Mouse (Mus musculus): ENCODE measurements around the gene Kctd2. TPM values are rescaled to one million over a fixed set of nuclear protein-coding genes. Genes with fewer than 3 reads are reported as not detected.
"Not testable (repeated sequence)": the region's sequence is repeated elsewhere in the genome, so short reads cannot be mapped to it uniquely, and the experiment has no call there.

Gene Kctd2
- total RNA-seq, 4 experiments from 2014 or later, result 63.2 to 74.5 (median 72.3) TPM

DNA sequence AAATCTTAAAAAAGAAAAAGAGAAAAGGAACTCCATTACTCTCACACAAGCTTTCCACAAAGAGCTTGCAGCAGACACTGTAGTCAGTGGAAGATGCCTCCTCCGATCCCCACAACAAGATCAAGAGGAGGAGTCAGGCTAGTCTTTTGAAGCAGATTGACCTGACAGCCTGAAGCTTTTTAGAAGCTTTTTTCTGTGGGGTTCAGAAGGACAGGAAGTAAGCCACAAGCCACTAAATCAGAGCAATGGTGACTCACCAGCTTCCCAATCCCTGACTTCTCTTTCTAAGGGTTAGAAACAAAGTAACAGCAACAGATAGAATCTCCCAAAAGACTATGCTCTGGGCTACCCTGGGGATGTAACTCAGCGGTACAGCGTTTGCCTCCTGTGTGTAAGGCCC, 19.4 kb downstream of the Kctd2 start:
- DNase-seq (ENCODE audit: low spot score in 2 of 2), result no peak

DNA sequence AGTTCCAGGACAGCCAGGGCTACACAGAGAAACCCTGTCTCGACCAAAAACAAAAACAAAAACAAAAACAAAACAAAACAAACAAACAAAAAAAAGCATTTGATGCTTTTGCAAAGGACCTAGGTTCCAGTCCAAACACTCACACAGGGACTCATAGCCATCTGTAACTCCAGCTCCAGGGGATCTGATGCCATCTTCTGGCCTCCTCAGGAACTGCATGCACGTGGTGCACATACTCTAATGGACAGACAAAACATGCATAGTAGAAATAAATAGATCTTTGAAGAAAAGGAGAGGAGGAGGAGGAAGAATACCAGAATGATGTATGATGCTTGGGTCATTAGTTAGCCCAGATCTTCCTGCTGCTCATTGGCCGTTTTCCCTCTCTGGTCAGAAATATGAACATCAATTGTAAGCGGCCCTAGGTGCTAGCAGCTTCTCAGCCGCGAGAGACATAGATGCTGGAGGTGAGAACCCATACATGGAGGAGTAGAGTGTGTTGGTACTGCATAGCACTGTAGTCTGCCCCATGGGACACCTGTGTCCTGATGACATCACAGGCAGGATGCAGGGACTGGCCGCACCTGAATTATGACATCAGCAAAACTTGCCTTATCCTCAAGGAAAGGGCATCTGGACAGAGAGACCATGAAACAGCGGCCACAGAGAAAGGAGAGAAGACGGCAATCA, 20.1 kb downstream of the Kctd2 start, which contains the start of gene Trim80:
Gene Trim80 (plus strand): TSS at position 640 of the 690 bp plus-strand sequence.
- DNase-seq (ENCODE audit: low spot score in 2 of 2), result no peak

DNA sequence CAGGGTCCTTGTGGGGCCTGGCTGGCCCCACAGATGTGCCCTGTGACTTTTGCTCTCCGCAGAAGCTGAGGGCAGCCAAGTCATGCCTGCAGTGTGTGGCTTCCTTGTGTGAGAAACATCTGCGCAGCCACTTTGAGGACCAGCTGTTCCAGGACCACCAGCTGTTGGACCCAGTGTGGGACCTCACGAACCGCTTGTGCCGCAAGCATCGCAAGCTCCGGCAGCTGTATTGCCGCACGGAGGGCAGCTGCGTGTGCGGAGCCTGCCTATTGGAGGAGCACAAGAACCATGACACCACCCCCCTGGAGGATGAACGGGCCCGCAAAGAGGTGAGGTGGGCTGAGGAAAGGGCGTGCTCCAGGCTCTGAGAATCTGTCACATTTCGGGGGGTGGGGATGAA, 21.5 kb downstream of the Kctd2 start:
- DNase-seq (ENCODE audit: low spot score in 2 of 2), result no peak

DNA sequence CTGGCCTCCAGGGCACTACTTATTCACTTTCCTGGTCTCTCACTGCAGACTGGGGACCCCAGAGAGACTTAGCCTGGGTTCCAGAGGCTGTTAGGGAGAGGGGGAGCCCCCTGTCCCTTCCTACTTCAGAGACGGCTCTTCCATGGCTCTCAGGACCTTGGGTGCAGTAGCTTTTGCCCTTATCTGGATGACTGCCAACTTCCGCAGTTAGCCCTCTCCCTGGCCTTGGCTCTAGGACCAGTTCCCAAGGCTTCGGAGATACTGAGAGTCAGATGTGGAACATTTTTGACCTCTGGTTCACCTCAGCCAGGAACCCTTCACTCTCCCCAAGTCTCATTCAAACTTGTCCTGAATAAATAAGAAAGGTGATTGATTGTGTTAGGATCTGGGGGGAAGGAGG, 27.0 kb downstream of the Kctd2 start:
- no peak for DNase-seq (ENCODE audit: low spot score in 2 of 2)

DNA sequence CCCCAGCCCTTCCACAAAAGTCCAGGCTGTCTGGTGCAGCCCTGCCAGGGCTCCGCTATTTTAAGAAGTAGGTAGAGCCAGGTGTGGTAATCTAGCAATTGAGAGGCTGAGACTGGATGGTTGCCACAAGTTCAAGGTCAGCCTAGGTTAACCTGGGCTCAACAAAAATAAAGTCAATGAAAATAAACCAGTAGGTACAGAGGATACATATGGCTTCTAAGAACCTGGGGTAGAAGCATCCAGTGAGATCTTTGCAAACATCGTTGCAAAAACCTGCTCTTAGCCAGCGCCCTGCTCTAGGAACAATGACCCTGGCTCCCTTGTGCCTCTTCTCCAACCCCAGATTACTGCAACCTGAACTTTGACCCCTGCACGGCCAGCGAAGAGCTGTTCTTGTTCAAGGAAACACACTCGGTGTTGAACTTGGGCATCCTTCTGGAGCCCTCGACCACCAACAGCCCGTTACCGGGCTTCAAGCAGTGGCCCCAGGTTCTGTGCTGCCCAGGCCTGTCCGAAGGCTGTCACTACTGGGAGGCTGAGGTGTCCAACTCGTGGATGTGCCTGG, 27.5 kb downstream of the Kctd2 start:
- DNase-seq (ENCODE audit: low spot score in 2 of 2), result no peak

DNA sequence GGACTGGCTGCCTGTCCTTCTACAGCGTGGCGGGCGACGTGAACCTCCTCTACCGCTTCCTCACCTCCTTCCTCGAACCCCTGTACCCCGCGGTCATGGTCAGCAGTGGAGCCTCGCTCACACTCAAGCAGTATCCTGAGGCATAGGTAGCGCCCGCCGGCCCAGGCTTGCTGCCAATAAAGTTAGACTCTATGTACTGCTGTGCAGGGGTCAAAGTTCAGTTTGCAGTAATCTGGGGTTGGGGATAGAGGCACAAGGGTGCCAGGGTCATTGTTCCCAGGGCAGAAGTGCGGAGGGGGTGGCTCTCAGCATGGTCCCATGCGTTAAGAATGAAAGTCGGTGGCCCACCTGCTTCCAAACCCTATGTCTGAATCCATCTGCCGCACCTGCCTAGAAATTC, 28.1 kb downstream of the Kctd2 start:
- DNase-seq (ENCODE audit: low spot score in 2 of 2), result no peak

DNA sequence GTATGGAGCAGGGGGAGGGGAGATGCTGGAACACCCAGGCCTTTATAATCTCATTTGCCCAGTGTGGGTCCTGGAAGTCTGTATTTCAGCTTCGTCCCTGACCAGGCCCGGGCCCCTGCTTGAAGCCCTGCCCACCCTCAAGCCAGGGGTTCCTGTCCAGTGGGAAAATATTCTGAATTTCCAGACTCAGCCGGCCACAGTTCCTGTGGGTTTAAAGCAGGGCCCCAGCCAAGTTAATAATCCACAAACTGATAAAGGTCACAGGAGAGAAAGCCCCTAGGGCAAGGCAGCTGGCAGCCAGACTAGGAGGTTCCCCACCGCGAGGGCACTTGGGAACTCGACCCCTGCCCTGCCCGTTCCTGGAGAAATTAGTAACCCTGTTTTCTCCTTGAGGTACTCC, 29.1 kb downstream of the Kctd2 start:
- no peak for DNase-seq (ENCODE audit: low spot score in 2 of 2)

DNA sequence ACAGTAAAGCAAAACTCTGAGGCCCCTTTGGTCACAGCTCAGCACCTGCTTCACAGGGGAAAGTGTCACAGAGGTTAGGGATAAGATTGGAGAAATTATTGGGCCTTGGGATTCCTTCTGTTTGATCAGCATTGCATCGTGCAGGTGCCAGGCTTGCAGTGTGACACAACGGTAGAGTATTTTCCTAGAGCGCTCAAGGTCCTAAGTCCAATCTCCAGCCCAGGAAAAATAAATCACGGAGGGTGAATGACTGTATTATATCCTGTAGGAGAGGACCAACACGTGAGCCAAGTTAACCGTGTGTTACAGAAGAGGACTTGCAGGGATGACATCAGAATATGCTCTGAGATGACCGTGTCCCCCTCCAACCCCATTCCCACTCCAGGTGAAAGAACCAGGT, 30.2 kb downstream of the Kctd2 start:
- DNase-seq (ENCODE audit: low spot score in 2 of 2), result no peak

DNA sequence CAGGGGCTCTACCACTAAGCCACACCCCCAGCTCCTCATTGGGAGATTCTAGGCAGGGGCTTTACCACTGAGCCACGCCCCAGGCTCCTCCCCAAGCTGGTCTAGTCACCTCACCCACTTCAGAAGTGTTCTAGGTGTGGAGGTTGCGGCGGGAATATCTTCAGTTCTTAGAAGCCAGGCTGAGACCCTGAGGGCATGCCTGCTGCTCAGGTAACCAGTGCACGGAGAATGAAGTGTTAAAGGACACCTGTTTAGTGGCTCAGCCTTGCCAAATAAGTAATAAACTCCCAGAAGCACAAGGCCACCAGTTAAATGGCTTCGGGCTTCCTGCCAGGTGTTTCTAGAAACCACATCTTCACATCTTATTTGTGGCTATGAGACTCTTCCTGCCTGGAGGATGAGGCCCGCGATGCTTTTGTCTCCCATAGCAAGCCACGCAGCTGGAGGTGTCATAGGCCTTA, 31.9 kb downstream of the Kctd2 start:
- DNase-seq (ENCODE audit: low spot score in 2 of 2), result no peak

DNA sequence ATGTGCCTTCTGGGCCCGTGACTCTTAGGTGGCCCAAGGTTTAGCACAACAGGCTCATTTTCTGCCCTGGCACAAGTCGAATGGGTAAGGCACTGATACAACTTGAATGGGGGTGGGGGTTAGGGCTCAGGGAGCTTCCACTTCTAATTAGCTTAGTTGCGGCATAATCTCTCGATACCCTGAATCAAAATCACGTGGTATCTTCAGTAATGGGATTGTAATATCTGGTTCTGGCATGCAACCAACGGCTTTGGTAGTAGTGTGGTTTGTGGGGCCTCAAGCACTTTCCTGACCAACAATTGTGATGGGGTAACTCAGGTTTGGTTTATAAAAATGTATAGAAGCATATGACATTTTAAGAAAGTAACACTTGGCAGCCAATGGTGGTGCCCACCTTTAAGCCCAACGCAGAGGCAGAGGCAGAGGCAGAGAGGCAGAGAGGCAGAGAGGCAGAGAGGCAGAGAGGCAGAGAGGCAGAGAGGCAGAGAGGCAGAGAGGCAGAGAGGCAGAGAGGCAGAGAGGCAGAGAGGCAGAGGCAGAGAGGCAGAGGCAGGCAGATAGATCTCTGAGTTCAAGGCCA, 32.4 kb downstream of the Kctd2 start:
- no peak for DNase-seq (ENCODE audit: low spot score in 2 of 2)

DNA sequence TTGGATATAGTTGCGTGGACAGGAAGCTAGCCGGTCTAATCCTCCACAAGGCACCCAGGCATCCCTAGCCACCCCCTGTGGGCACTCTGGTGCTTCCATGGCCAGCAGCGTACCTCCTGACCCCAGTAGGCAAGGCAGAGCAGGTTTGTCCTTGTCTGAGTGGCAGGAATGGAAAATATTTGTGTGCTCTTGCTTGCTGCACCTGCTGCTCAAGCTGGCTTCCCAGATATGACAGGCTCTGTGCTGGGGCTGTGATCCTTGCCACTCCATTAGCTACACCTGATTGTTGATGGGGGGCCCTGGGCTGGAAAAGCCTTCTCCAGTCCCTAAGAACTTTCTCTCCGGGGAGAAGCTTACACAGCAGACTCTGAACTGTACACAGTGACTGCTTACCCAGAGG, 33.4 kb downstream of the Kctd2 start:
- DNase-seq (ENCODE audit: low spot score in 2 of 2), result no peak

DNA sequence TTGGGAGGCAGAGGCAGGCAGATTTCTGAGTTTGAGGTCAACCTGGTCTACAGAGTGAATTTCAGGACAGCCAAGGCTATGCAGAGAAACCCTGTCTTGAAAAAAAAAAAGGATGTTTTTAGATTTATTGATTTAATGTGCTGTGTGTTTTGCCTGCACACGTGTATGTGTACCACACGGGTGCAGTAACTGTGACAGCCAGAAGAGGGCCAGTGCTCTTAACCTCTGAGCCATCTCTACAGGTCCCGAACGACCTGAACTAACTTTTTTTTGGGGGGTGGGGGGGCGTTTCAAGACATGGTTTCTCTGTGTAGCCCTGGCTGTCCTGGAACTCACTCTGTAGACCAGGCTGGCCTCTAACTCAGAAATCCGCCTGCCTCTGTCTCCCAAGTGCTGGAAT, 34.9 kb downstream of the Kctd2 start:
- DNase-seq (ENCODE audit: low spot score in 2 of 2), result not testable (repeated sequence)

DNA sequence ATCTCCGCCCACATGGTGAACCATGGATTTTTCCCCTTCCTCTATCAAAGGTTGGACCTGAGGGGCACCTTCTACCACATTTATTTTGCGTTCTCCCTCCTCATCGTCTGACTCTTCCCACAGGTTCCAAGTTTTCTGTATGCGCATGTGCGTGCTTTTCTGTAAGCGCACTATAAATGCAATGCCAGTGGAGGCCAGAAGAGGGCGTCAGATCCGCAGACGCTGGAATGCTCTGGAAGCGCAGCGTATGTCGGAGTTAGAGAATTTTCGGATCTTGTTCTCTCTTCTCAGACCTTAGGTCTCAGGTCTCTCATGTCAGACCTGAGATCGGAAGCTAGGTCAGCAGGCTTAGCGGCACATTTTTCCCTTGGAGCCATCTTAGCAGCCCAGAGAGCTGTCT, 35.7 kb downstream of the Kctd2 start:
- no peak for DNase-seq (ENCODE audit: low spot score in 2 of 2)

DNA sequence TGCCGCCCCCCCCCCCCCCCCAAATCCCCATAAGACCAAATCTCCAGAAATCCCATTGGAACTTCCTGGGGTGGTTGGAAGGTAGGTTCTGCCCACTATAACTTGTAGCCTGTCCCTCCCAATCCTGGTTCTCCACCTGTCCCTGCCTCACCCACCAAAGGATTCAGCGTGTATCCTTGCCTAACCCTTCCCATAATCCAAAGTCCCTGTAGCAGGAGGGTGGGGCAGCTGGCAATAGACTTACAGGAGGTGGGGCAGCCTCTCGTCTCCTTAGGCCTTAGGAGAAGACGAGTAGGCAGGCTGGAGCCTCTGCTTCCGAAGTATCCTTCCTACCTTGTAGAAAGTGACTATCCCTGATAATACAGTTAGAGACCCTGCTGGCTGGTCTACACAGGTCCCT, 36.3 kb downstream of the Kctd2 start:
- DNase-seq (ENCODE audit: low spot score in 2 of 2), result no peak

DNA sequence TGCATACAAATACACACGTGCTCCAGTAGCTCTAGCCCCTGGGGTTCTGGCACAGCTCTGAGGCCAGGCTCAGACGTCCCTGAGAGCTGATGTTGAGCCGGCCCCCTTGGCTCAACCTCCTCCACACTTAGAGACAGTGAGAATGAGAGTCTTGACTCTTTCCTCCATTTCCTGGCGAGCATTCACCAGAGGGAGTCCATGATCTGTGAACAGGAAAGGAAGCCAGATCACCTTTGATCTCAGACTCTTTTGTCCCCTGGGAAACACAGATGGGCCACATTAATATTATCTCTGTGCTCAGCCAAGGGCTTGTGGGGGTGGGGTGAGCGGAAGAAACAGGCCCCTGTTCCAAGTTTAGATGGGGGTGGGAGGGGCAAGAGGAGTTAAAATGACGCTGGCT, 37.5 kb downstream of the Kctd2 start:
- DNase-seq (ENCODE audit: low spot score in 2 of 2), result no peak

DNA sequence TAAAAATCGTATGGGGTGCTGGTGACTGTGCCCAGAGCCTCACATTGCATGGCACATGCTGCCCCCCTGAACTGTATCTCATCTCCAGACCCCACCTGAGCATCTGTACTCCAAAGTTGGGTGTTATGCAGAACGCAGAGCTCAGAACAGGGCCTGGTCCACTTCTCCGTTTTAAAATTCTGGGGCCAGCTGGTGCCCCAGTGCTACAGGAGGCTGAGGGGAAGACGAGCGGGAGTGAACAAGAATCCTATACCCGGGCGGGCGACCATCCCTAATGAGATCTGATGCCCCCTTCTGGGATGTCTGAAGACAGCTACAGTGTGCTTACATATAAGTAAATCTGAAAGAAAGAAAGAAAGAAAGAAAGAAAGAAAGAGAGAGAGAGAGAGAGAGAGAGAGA, 41.0 kb downstream of the Kctd2 start:
- DNase-seq (ENCODE audit: low spot score in 2 of 2), result no peak

DNA sequence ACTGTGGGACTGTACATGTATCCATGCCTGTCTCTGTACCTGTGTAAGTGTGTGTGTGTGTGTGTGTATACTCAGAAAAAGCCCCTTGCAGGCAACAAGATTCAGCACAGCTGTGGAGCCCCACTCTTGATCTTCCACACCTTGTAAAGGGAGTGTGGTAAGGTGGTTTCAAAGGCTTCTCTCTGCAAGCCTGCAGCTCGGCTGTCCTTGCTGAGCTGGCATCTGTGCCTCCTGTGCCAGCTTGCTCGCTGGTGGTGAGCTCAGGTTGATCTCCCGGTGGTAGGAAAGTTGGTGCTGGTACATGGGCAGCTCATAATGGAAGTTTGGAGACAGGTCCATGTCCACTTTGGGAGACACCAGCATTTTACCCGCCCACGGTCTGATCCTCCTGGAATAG, 41.9 kb downstream of the Kctd2 start:
- DNase-seq (ENCODE audit: low spot score in 2 of 2), result no peak

DNA sequence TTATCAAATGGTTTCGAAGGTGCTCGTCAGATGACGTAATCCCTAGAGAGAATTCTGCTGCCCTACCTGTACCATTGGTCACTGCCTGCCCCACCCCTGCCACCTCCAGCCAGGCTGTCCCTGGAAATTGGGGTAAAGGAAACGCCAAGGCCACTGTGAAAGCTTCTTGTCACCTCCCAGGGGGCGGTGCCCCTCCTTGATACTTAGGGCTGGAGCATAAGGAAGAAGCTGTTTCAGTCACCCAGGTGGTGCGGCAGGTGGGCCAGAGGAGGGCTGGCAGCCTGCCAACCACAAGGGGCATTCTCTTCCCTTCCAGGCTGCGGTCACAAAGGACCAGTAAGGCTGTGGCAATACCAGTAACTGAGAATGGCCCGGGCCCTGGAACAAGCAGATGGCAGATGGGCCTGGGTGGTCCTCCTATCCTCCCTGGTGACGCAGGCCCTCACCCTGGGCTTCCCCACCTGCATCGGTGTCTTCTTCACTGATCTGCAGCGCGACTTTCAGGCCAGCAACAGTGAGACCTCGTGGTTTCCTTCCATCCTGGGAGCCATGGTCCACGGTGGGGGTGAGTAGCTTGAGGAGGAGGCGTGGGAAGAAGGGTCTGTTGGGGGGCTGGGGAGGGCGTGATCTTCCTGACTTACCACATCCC, 42.4 kb downstream of the Kctd2 start, which contains the start of gene Slc16a5:
Gene Slc16a5 (plus strand): TSS at position 232 of the 649 bp plus-strand sequence.
- no peak for DNase-seq (ENCODE audit: low spot score in 2 of 2)

DNA sequence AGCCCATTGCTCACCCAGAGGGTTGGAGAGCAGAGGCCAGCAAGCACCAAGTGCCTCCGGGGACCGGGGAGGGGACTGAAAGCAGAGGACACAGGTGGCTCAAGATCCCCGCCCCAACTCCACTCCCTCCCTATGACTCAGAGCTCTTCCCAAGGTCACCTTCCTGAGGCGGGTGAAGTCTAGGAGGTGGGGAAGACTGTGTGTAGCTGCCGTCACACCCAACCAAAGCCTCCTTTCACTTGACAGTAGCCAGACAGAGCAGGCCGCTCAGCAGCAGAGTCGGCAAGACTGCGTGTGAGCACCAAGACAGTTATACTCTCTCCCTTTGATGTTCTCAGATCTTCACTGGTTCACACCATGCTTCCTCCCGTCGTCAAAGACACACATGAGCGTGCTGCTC, 43.5 kb downstream of the Kctd2 start:
- DNase-seq (ENCODE audit: low spot score in 2 of 2), result no peak

DNA sequence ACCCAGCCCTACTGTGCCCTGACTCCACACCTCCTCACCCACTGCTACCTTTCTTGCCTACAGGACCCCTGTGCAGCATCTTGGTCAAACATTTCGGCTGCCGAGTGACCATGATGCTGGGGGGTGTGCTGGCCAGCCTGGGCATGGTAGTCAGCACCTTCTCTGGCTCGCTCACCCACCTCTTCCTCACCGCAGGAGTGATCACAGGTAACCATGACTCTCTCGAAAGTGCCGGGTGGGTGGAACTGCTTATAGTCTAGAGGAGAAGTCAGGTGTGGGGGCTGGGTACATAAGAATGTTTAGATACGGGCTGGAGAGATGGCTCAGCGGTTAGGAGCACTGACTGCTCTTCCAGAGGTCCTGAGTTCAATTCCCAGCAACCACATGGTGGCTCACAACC, 44.9 kb downstream of the Kctd2 start:
- no peak for DNase-seq (ENCODE audit: low spot score in 2 of 2)

DNA sequence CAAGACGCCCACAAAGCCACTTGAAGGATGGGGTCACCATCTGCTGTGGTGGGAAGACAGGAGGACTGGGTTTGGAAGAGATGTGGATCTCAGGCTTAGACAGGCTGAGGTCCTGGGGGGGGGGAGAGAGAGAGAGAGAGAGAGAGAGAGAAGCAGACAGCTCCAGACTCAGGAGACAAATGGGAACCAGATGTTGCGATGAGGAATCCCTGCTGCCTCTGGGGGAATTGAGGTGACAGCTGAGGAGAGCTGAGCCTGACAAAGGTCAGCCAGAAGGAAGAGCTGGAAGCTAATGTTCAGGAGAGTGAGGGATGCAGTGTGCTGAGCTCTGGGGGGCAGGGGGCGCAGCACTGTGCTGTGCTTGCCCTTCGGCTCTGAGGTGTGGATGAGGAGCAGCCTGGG, 47.3 kb downstream of the Kctd2 start:
- no peak for DNase-seq (ENCODE audit: low spot score in 2 of 2)

DNA sequence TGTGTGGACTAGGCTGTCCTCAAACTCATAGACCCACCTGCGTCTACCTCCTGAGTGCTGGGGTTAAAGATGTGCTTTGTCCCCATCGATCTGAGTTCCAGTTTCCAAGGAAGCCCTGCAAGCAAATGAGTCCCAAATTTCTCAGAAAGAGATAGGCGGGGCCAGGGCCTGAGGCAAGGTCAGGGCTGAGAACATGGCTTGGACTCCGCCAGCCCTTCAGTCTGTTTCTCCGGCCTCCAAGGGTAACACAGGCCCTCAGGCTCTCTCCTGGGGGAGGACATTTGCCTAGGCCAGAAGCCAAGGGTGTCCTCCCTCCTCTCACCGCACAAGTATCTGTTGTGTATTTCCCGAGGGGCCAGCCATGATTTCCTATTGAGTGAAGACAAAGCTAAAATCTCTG, 52.3 kb downstream of the Kctd2 start:
- no peak for DNase-seq (ENCODE audit: low spot score in 2 of 2)

Data from left cerebral cortex, adult 8-10 months (tissue).